Mouse (Mus musculus) intestine, embryonic 14.5 days (tissue): ENCODE data around the gene Pla2g4e. TPM values are rescaled to one million over a fixed set of nuclear protein-coding genes. Genes with fewer than 3 reads are reported as not detected.

ENCODE experiments used
- ATAC-seq: fragments of 200-750 bp; cut with Nextera tagmentation; replicated peaks from 2 replicates; pipeline ENCODE4 v1.8.0; 2017; ENCODE audit warnings: low read depth, moderate number of reproducible peaks, moderate TSS enrichment, moderate library complexity; ENCODE audit not compliant: low FRiP score, low TSS enrichment
- DNase-seq: peaks from one replicate; pipeline ENCODE4 v3.0.0-alpha.2; 2018; ENCODE audit warnings: low spot score
- H3K27ac ChIP-seq: fragments of 300-500 bp; sonication (generic); 2 replicates; pipeline ENCODE4 v1.5.1; 2014; ENCODE audit warnings: low read depth, mild to moderate bottlenecking, control low read depth
- H3K27me3 ChIP-seq: fragments of 300-500 bp; sonication (generic); replicated peaks from 2 replicates; pipeline ENCODE4 v1.6.1; 2014; ENCODE audit warnings: low read length, control low read depth; ENCODE audit not compliant: control insufficient read depth, insufficient read depth
- H3K36me3 ChIP-seq: fragments of 300-500 bp; sonication (generic); 2 replicates; pipeline ENCODE4 v1.6.1; 2014; ENCODE audit warnings: low read length, control low read depth; ENCODE audit not compliant: control insufficient read depth, insufficient read depth
- H3K4me1 ChIP-seq: fragments of 300-500 bp; sonication (generic); replicated peaks from 2 replicates; pipeline ENCODE4 v1.6.1; 2014; ENCODE audit warnings: low read length, control low read depth, mixed read lengths; ENCODE audit not compliant: control insufficient read depth, insufficient read depth
- H3K4me2 ChIP-seq: fragments of 300-500 bp; sonication (generic); 2 replicates; pipeline ENCODE4 v1.6.1; 2014; ENCODE audit warnings: low read length
- H3K4me3 ChIP-seq: fragments of 300-500 bp; sonication (generic); 2 replicates; pipeline ENCODE4 v1.5.1; 2014; ENCODE audit warnings: low read depth, low read length, control low read depth, mixed read lengths
- H3K9ac ChIP-seq: fragments of 300-500 bp; sonication (generic); 2 replicates; pipeline ENCODE4 v1.6.1; 2014; ENCODE audit warnings: mild to moderate bottlenecking, low read length
- H3K9me3 ChIP-seq: fragments of 300-500 bp; sonication (generic); 2 replicates; pipeline ENCODE4 v1.6.1; 2016; ENCODE audit warnings: low read length, control low read depth; ENCODE audit not compliant: control insufficient read depth
- WGBS: fragments of 180-500 bp; shearing (Covaris S2); extraction: QIAGEN DNeasy Blood & Tissue Kit; methylation state at CpG from one replicate; pipeline ENCODE4 v1.1.7; 2014; 5-methylcytosine and 5-hydroxymethylcytosine counted together
- polyA plus RNA-seq: library from polyadenylated mRNA; unstranded; fragments of >200 nt; fragmentation: Nextera tagmentation; extraction: Ambion mirVana; gene quantifications from 2 replicates; pipeline ENCODE4 v1.2.1, GENCODE M21; 2014

Pla2g4e gene
- polyA plus RNA-seq, 1 experiment from 2014 or later, result 0.05 TPM

GRCm38 (mm10) chr2:120185527-120186276 lies 59.4 kb downstream of the Pla2g4e start:
- Histone ChIP-seq H3K36me3 (no peaks in the 10 kb centered on the region), H3K4me2 (no peak overlapping the region), H3K4me3 (no peak overlapping the region), H3K4me1 (no peaks in the 10 kb centered on the region), H3K27me3 (no peaks in the 10 kb centered on the region), H3K27ac (no peak overlapping the region), H3K9ac (no peak overlapping the region), H3K9me3 (no peaks in the 10 kb centered on the region)
- DNase-seq, result no peak
- no peak for ATAC-seq
- WGBS, result 78% methylated on average over 6 of the region's 6 CpGs

DNA sequence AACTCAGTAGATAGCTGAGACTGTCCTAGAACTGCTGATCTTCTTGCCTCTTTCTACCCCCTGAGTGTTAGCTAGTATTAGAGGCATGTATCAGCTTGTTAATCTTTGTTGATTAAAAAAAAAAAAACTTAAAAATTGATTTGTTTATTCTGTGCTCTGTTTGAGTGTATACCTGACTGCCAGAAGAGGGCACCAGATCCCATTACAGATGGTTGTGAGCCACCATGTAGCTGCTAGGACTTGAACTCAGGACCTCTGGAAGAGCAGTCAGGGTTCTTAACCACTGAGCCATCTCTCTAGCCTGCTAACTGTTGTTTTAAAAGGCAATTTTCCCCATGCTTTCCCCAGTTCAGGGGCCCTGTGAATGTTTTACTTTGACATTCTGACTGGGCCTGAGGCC lies 66.2 kb downstream of the Pla2g4e start:
- Histone ChIP-seq H3K4me2 (no peak overlapping the region), H3K4me3 (no peak overlapping the region), H3K9me3 (no peaks in the 10 kb centered on the region), H3K27ac (no peak overlapping the region), H3K4me1 (no peaks in the 10 kb centered on the region), H3K36me3 (no peaks in the 10 kb centered on the region), H3K27me3 (no peaks in the 10 kb centered on the region), H3K9ac (no peak overlapping the region)
- ATAC-seq (no peak), DNase-seq (no peak)

GRCm38 (mm10) chr2:120173718-120174117 lies 71.4 kb downstream of the Pla2g4e start:
- H3K27ac ChIP-seq, result no peak overlapping the region
- WGBS, result 26% methylated on average over 10 of the region's 10 CpGs
- ATAC-seq (no peak), DNase-seq (peak; percentile 77)
- no peaks in the 10 kb centered on the region for H3K9me3 ChIP-seq
- no peak overlapping the region for H3K4me3 ChIP-seq
- H3K27me3 ChIP-seq, result no peaks in the 10 kb centered on the region
- no peaks in the 10 kb centered on the region for H3K36me3 ChIP-seq
- no peaks in the 10 kb centered on the region for H3K4me1 ChIP-seq
- no peak overlapping the region for H3K4me2 ChIP-seq
- H3K9ac ChIP-seq, result no peak overlapping the region

- H3K36me3 ChIP-seq, result no peaks in the 10 kb centered on the region
- no peak for DNase-seq
- no peaks in the 10 kb centered on the region for H3K27me3 ChIP-seq
- H3K9me3 ChIP-seq, result no peaks in the 10 kb centered on the region
- H3K27ac ChIP-seq, result no peak overlapping the region
- no peak for ATAC-seq
- H3K9ac ChIP-seq, result no peak overlapping the region
- no peak overlapping the region for H3K4me2 ChIP-seq
- H3K4me3 ChIP-seq, result no peak overlapping the region
- 92% methylated on average over 7 of the region's 7 CpGs for WGBS
- no peaks in the 10 kb centered on the region for H3K4me1 ChIP-seq
Measured at GRCm38 (mm10) chr2:120171362-120171761, 73.8 kb downstream of the Pla2g4e start.

- ATAC-seq (no peak), DNase-seq (peak; percentile 52)
- 39% methylated on average over 1 of the region's 1 CpGs for whole genome bisulfite sequencing
- H3K9ac ChIP-seq, result no peak overlapping the region
- no peak overlapping the region for H3K27ac ChIP-seq
- no peaks in the 10 kb centered on the region for H3K36me3 ChIP-seq
- H3K4me2 ChIP-seq, result no peak overlapping the region
- H3K27me3 ChIP-seq, result no peaks in the 10 kb centered on the region
- H3K4me1 ChIP-seq, result no peaks in the 10 kb centered on the region
- H3K9me3 ChIP-seq, result no peaks in the 10 kb centered on the region
- no peak overlapping the region for H3K4me3 ChIP-seq
Measured at GRCm38 (mm10) chr2:120170726-120171125, 74.4 kb downstream of the Pla2g4e start.

- Histone ChIP-seq H3K36me3 (no peaks in the 10 kb centered on the region), H3K9me3 (no peaks in the 10 kb centered on the region), H3K27ac (no peak overlapping the region), H3K27me3 (no peaks in the 10 kb centered on the region), H3K4me3 (no peak overlapping the region), H3K4me2 (no peak overlapping the region), H3K9ac (no peak overlapping the region), H3K4me1 (no peaks in the 10 kb centered on the region)
- 88% methylated on average over 3 of the region's 3 CpGs for WGBS
- ATAC-seq (no peak), DNase-seq (no peak)
Measured at GRCm38 (mm10) chr2:120169382-120169781, 75.8 kb downstream of the Pla2g4e start.

DNA sequence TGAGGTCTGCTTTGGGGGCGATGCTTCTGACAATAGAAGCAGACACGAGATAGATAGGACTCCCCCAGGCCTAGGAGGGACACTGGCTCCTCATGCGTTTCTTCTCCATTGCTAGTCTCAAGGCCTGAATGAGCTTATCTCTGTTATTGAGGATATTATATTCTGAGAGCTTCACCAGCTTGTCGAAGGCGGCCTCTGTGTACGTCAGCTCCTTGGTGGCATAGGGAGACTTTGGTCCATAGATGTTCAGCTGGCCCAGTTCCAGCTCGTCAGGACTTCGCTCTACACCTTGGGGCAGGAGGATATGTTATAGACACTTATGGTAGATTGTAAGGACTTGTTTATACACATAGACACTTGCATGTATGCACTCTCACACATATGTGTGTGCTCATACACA lies 77.4 kb downstream of the Pla2g4e start:
- H3K27me3 ChIP-seq, result no peaks in the 10 kb centered on the region
- H3K4me3 ChIP-seq, result no peak overlapping the region
- no peaks in the 10 kb centered on the region for H3K36me3 ChIP-seq
- H3K4me1 ChIP-seq, result no peaks in the 10 kb centered on the region
- DNase-seq (no peak), ATAC-seq (no peak)
- no peak overlapping the region for H3K27ac ChIP-seq
- 91% methylated on average over 8 of the region's 8 CpGs for WGBS
- no peaks in the 10 kb centered on the region for H3K9me3 ChIP-seq
- no peak overlapping the region for H3K9ac ChIP-seq
- H3K4me2 ChIP-seq, result no peak overlapping the region

GRCm38 (mm10) chr2:120165474-120165873 lies 79.7 kb downstream of the Pla2g4e start:
- no peaks in the 10 kb centered on the region for H3K36me3 ChIP-seq
- ATAC-seq (no peak), DNase-seq (no peak)
- no peak overlapping the region for H3K4me3 ChIP-seq
- H3K9ac ChIP-seq, result no peak overlapping the region
- H3K27me3 ChIP-seq, result no peaks in the 10 kb centered on the region
- H3K4me1 ChIP-seq, result no peaks in the 10 kb centered on the region
- no peak overlapping the region for H3K4me2 ChIP-seq
- H3K27ac ChIP-seq, result no peak overlapping the region
- WGBS, result 81% methylated on average over 10 of the region's 10 CpGs
- no peaks in the 10 kb centered on the region for H3K9me3 ChIP-seq

DNA sequence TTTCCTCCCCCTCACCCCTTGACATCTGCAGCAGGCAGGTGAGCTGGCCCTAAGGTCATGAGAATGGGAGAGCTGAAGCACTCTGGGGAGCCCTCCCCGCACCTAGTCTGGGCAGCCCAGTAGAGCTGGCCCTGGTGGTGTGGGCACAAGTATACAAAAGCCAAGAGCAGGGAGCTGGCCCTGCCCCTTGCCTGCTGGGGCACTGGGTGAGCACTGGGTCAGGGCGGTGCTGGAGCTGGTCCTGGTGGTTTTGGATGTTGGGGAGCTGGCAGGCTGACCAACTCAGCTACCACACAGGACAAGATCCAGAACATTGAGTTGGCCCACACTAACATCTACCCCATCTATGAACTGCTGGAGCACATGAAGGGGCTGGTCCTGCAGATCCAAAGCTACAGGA lies 85.7 kb downstream of the Pla2g4e start:
- no peaks in the 10 kb centered on the region for H3K9me3 ChIP-seq
- H3K4me3 ChIP-seq, result no peak overlapping the region
- WGBS, result 75% methylated on average over 2 of the region's 2 CpGs
- no peaks in the 10 kb centered on the region for H3K27me3 ChIP-seq
- H3K4me2 ChIP-seq, result no peak overlapping the region
- H3K36me3 ChIP-seq, result no peaks in the 10 kb centered on the region
- H3K27ac ChIP-seq, result no peak overlapping the region
- no peak overlapping the region for H3K9ac ChIP-seq
- DNase-seq (no peak), ATAC-seq (no peak)
- H3K4me1 ChIP-seq, result no peaks in the 10 kb centered on the region
